Comparison of ENCODE assay signal across 10 mouse cellular contexts in genomic region chr3:84227628-84228027, GRCm38 (mm10). TPM values are rescaled to one million over a fixed set of nuclear protein-coding genes. Genes with fewer than 3 reads are reported as not detected.
A peak's percentile ranks its signal among the peaks of the same experiment; 100 is the strongest.
DNase-seq lines count a peak whose midpoint lies in the region; ATAC-seq and TF ChIP-seq lines count a peak whose summit lies in the region.
"Had no signal": no experiment of that assay in that cellular context is flagged by ENCODE, and none has a peak within 500 bp of the region (broad histone marks: within the 10 kb centered on the region; RNA-seq: fewer than 3 reads in every experiment).

No protein-coding gene starts in this region.

- no peaks in the 10 kb centered on the region for H3K36me3 ChIP-seq in heart, embryonic 14.5 days (ENCODE audit: control insufficient read depth, insufficient read depth, low read length)
- H3K36me3 ChIP-seq in heart, embryonic 12.5 days: no peaks in the 10 kb centered on the region
- no peaks in the 10 kb centered on the region for H3K36me3 ChIP-seq in E14TG2a.4 (ENCODE audit: insufficient read depth, low read length)
- peaks cover 12% of the 10 kb centered on the region for H3K36me3 ChIP-seq in forebrain, embryonic 13.5 days (ENCODE audit: poor library complexity, severe bottlenecking)

- no peaks in the 10 kb centered on the region for H3K27me3 ChIP-seq in heart, embryonic 14.5 days (ENCODE audit: control insufficient read depth, insufficient read depth, low read length)
- no peaks in the 10 kb centered on the region for H3K27me3 ChIP-seq in heart, embryonic 12.5 days (replicated peaks)
- H3K27me3 ChIP-seq in E14TG2a.4 (ENCODE audit: insufficient read depth, low read length): no peaks in the 10 kb centered on the region
- H3K27me3 ChIP-seq in forebrain, embryonic 13.5 days: no peaks in the 10 kb centered on the region

- peak overlapping the region; percentile 11; the same call in 1 of the 2 replicates for H3K4me2 ChIP-seq in heart, embryonic 14.5 days (ENCODE audit: low read length)
- H3K4me2 ChIP-seq in heart, embryonic 12.5 days: no peak overlapping the region; the same call in 1 of the 2 replicates
- peak overlapping the region; percentile 42 for H3K4me2 ChIP-seq in forebrain, embryonic 13.5 days

- no peaks in the 10 kb centered on the region for H3K9me3 ChIP-seq in heart, embryonic 14.5 days (ENCODE audit: control insufficient read depth, low read length)
- H3K9me3 ChIP-seq in heart, embryonic 12.5 days (replicated peaks): no peaks in the 10 kb centered on the region
- H3K9me3 ChIP-seq in E14TG2a.4 (ENCODE audit: low read length): no peaks in the 10 kb centered on the region
- no peaks in the 10 kb centered on the region for H3K9me3 ChIP-seq in forebrain, embryonic 13.5 days (replicated peaks)

- no peak overlapping the region for H3K27ac ChIP-seq in heart, embryonic 14.5 days (replicated peaks in 1 of 2; ENCODE audit: control insufficient read depth in 1 of 2, insufficient read depth in 1 of 2, low read depth in 2 of 2, low read length in 2 of 2)
- H3K27ac ChIP-seq in heart, embryonic 12.5 days (ENCODE audit: poor library complexity, severe bottlenecking): no peak overlapping the region
- peak overlapping the region; percentile 44; the same call in 1 of the 2 replicates for H3K27ac ChIP-seq in forebrain, embryonic 13.5 days

- ATAC-seq in heart, embryonic 14.5 days (ENCODE audit: insufficient number of reproducible peaks, insufficient read depth, low FRiP score, low read depth): no peak
- no peak for ATAC-seq in heart, embryonic 12.5 days (ENCODE audit: insufficient number of reproducible peaks, low FRiP score)
- ATAC-seq in forebrain, embryonic 13.5 days: no peak
- ATAC-seq in erythroblast, adult 5-6 weeks (replicated peaks; ENCODE audit: low FRiP score, poor library complexity, severe bottlenecking): no peak

- no peak for TF ChIP-seq CTCF in E14TG2a.4 (conservative IDR thresholded peaks at IDR 0.05; ENCODE audit: low read length)

- H3K4me1 ChIP-seq in heart, embryonic 14.5 days (ENCODE audit: control insufficient read depth in 2 of 2, insufficient read depth in 2 of 2, low read length in 2 of 2): peaks cover 13 to 17% of the 10 kb centered on the region in 2 experiments
- H3K4me1 ChIP-seq in heart, embryonic 12.5 days (replicated peaks): peaks cover 9% of the 10 kb centered on the region
- H3K4me1 ChIP-seq in E14TG2a.4 (replicated peaks; ENCODE audit: low read depth, low read length): peaks cover 38% of the 10 kb centered on the region
- peaks cover 33% of the 10 kb centered on the region for H3K4me1 ChIP-seq in forebrain, embryonic 13.5 days

- H3K4me3 ChIP-seq in heart, embryonic 14.5 days (ENCODE audit: control insufficient read depth in 1 of 2, insufficient read depth in 1 of 2, low read depth in 1 of 2, low read length in 2 of 2): no peak overlapping the region
- no peak overlapping the region for H3K4me3 ChIP-seq in heart, embryonic 12.5 days
- H3K4me3 ChIP-seq in E14TG2a.4 (replicated peaks; ENCODE audit: low read length): peak overlapping the region; percentile 33; the same call in 1 of the 2 replicates
- H3K4me3 ChIP-seq in forebrain, embryonic 13.5 days: no peak overlapping the region

- H3K9ac ChIP-seq in heart, embryonic 14.5 days (ENCODE audit: low read length): no peak overlapping the region
- no peak overlapping the region for H3K9ac ChIP-seq in heart, embryonic 12.5 days
- no peak overlapping the region for H3K9ac ChIP-seq in forebrain, embryonic 13.5 days

- 39% methylated on average over 8 of the region's 8 CpGs for WGBS in heart, embryonic 14.5 days
- 51% methylated on average over 8 of the region's 8 CpGs for WGBS in heart, embryonic 12.5 days
- 35% methylated on average over 8 of the region's 8 CpGs for WGBS in forebrain, embryonic 13.5 days

- DNase-seq in lung, postnatal 25 days (ENCODE audit: low spot score): peak; percentile 11
- DNase-seq in gastrocnemius, postnatal 10 days: no peak
- no peak for DNase-seq in left cerebral cortex, adult 18-20 months (ENCODE audit: low spot score in 2 of 2)

RNA-seq across cellular contexts. Expression of gene Gm6525, which starts 53.7 kb away (rescaled TPM):
- 0.32 and 0.39 TPM in 2 replicates for polyA plus RNA-seq in heart, embryonic 14.5 days (2014; fragmentation: Nextera tagmentation; extraction: Ambion mirVana)
- 0.18 TPM in 1 of 2 replicates, not detected in the other for polyA plus RNA-seq in heart, embryonic 12.5 days (2016; fragmentation: Nextera tagmentation; extraction: Ambion mirVana)
- polyA plus RNA-seq in forebrain, embryonic 13.5 days (2015; fragmentation: Nextera tagmentation; extraction: Ambion mirVana): 3.7 and 4.1 TPM in 2 replicates
- total RNA-seq in gastrocnemius, postnatal 10 days (2021): under 1 TPM in 1 of 2 experiments, not detected in 1; 0.31 TPM
- not detected in 2 replicates for total RNA-seq in erythroblast, adult 5-6 weeks (2015; ENCODE audit: low replicate concordance)
- not detected in 2 replicates for total RNA-seq in erythroblast, adult 5-6 weeks (2017; ENCODE audit: low replicate concordance)
- not detected for total RNA-seq in left cerebral cortex, adult 18-20 months (2021)
- total RNA-seq: layer of hippocampus, adult 8-10 months had no signal
- polyA plus RNA-seq: gonadal fat pad, adult 2 months had no signal
